Mouse (Mus musculus): Measurements from ENCODE around the gene Rassf2.

DNA sequence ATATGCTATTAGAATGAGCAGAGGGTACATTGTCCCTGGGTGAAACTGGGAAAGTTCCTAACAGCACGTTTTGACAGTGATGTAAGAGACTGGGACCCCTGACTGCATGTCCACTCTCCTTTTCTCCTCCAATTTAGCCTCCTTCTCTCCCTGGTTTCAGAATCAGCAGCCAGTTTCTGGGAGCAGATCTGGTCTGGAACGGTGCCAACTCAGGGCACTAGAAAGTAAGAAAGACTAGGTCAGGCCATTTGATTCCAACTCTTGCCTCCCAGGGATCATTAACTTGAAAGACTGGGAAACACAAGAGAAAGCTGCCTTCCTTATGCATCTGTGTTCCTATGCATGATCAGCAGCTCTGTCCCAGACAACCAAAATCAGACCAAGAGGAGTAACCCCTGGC lies 77.6 kb downstream of the Rassf2 start:
- TF ChIP-seq CTCF (IDR thresholded peaks at IDR 0.05; ENCODE audit: control insufficient read depth, insufficient read depth, insufficient read length) (no peak), MYOD1 (IDR thresholded peaks at IDR 0.05; ENCODE audit: control insufficient read depth, insufficient read length, low read depth) (no peak), MYOG (IDR thresholded peaks at IDR 0.05; ENCODE audit: control insufficient read depth, extremely low read depth, insufficient read length) (no peak)

Data from C2C12 (cell line).